Mouse (Mus musculus) 416B (cell line): Measurements from ENCODE around the gene Zdhhc14.

Source experiments
- DNase-seq: peaks from one replicate; pipeline ENCODE4 v3.0.0; 2011; ENCODE audit warnings: low read depth

Zdhhc14 gene

DNA sequence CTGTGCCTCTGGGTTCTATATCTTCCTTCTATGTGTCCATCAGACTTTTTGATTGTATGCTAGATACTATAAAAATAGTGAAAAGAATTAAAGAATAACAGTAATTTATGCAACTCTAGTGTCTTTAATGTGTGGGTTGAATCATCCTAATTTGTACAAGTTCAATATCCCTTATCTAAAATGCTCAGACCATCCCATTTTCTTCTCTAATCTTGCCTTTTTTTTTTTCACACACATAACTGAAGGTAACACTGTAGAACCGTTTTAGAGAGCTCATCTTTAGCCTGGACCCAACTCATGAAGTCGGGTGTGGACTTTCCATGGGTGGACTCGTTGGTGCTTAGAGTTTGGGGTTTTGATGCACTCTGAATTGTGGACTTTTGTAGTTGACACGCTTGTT, 12.6 kb downstream of the Zdhhc14 start:
- DNase-seq = no peak

DNA sequence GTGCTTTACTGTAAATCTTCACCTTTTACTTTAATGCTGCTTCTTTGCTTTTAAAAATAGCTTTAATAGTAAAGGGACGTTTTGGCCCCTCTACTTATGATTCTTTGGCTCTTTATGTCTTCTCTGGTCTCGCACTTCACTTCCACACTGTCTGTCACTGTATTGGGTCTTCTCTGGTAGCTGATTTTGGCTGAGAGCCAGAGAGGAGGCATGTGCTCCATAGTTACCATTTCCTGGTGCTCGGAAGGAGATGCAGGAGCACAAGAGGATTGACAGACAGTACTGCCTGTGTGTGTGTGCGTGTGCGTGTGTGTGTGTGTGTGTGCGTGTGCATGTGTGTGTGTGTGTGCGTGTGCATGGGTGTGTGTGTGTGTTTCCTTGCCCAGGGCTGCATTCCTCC, 14.2 kb downstream of the Zdhhc14 start:
- no peak for DNase-seq

- no peak for DNase-seq
These were observed 14.6 kb downstream of the Zdhhc14 start for GRCm38 (mm10) chr17:5506988-5507387.

- DNase-seq = no peak
These were observed 15.7 kb downstream of the Zdhhc14 start for GRCm38 (mm10) chr17:5508030-5508429.

DNA sequence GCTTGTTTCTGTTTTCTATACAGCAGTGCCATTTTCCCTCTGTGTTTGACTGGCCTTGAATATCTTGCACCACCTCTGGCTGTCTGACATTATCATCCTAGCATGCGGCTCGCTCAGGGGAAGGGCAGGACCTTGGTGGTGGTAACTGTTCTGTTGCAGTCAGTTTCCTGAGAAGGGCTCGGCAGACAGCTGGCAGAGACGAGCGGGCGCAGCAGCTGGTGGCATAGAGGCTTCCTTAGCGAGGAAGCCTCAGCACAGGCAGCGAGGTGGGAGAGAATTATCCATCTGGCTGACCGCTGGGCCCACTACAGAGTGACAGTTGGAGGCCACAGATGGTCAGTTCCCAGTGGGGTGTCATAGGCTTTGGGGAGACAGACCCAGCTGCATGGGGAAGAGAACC, 18.2 kb downstream of the Zdhhc14 start:
- DNase-seq = no peak

GRCm38 (mm10) chr17:5511724-5512123, 19.4 kb downstream of the Zdhhc14 start:
- DNase-seq = no peak

DNA sequence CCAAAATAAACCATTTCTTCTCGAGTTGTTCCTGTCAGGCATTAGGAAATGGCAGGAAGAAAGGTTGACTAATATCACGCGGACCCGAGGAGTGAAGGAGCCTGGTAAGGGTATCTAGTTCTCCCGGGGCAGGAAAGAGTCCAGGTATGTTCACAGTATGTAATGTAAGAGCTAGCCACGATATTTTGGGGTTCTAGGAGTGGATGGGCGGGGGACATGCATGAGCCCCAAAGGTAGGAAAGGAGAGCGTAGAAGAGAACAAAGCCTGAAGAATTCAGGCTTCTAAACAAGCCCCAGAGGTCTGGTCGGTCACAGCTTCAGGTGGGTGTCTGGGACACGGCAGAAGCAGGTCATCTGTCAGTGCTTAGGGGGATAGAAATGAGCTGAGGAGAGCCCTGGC, 27.1 kb downstream of the Zdhhc14 start:
- no peak for DNase-seq

- no peak for DNase-seq
These were observed 27.7 kb downstream of the Zdhhc14 start for GRCm38 (mm10) chr17:5519910-5520592.

DNA sequence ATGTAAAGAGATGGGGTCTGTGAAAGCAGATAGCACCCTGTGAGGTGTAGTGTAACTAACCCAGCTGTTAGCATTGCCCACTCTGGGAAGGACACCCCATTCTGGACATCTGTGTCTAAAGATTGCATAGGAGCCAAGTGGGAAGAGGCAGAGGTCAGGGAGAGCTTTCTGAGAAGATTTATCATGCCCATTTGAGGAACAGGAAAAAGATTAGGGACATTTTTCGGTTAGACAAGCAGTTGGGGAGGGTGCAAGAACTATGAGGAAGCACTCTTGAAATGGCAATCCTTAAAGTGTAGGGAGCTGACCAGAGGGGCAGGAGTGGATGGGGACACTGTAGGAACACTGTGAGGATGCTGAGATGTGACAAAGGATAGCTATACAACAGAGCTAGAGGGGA, 29.2 kb downstream of the Zdhhc14 start:
- no peak for DNase-seq

- DNase-seq = no peak
These were observed 37.2 kb downstream of the Zdhhc14 start for GRCm38 (mm10) chr17:5529552-5529951.

- DNase-seq = no peak
These were observed 40.5 kb downstream of the Zdhhc14 start for GRCm38 (mm10) chr17:5532816-5533215.

- peak; percentile 18 for DNase-seq
These were observed 43.0 kb downstream of the Zdhhc14 start for GRCm38 (mm10) chr17:5535357-5535756.

GRCm38 (mm10) chr17:5536259-5537094, 44.1 kb downstream of the Zdhhc14 start:
- no peak for DNase-seq

GRCm38 (mm10) chr17:5537095-5537575, 44.8 kb downstream of the Zdhhc14 start:
- DNase-seq = peak; percentile 2

DNA sequence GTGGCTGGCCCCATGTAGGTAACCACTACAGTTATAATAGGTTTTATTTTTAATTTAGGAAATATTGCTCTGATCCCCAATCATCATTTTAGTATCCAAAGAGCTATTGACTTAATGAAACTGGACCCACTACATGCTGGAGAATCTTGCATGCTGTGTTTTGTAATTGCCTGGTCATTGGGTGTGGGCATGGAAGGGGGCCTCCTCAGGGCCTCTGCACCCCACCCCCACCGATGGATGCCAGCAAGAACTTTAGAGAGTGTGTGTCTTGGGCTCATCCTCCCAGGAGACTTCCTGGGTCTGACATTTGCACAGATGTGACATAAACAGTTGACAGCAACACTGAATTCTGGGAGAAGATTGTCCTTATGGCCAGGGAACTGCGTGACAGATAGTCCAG, 49.8 kb downstream of the Zdhhc14 start:
- DNase-seq = no peak

DNA sequence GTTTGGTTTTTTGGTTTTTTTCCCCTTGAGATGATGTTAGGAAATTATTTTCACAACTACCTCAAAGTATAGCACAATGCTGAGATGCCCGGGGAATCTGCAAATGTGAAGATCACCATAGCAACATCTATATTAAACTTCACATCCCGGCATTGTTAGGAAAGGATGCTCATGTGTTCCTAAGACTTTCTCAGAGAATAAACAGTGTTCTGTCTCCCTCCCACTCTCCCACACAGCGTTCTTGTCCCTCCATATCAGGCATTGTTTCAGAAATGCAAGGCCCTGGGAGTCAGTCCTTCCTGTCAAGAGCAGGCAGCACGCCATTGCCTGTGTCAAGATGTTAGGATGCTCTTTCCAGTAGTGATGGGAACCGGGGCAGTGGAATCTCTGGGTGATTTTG, 51.7 kb downstream of the Zdhhc14 start:
- DNase-seq = no peak

DNA sequence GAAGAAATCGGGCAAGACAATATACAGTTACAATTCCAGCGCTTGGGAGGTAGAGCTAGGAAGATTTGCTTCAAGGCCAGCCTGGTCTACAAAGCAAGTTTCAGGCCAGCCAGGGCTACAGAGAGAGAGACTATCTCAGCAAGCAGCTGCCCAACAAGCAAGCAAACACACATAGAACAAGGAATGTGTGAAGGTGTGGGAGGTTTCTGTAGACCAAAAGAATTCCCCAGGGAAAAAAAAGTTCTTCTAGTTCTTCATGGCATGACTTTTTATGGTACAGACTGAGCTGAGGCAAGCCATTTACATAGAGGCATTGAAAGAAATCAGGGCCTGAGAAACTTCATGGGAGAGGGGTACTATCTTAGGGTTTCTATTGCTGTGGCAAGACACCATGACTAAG, 52.7 kb downstream of the Zdhhc14 start:
- no peak for DNase-seq

DNA sequence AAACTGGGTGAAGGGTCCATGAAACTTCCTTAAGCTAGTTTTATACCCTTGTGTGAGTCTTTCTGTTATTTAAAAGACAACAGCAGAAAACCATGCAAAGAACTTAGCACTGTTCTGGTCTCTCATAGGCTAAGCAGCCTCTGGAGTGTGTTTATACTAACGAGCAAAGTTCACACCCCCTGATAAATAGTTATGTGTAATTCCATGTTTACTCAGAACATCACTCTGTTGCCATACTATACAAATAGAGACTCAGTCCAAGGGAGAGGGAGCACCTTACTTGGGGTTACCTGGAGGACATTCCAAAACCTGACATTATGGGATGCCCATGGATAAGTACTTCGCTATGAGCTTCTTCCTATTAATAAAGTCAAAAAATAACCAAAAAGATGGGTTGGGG, 56.2 kb downstream of the Zdhhc14 start:
- DNase-seq = no peak

DNA sequence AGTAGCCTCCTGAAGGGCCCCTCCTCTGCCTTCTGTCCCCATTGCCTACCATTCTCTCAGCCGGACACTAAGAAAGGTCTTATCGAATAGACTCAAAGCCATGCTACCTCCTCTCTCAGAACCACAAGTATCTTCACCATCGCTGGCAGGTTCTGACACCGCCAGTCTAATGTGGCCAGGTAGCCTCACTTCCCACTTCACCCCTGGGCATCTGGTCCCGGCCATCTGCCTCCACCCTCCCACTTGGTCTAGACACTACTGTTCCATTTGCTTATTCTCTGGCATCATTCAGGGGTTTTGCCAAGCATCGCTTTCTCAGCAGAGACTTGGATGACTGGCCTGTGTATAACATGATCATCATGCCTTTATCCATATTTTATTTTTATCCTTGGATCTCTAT, 57.1 kb downstream of the Zdhhc14 start:
- no peak for DNase-seq

GRCm38 (mm10) chr17:5550444-5550843, 58.1 kb downstream of the Zdhhc14 start:
- no peak for DNase-seq

GRCm38 (mm10) chr17:5551136-5551535, 58.8 kb downstream of the Zdhhc14 start:
- no peak for DNase-seq

GRCm38 (mm10) chr17:5552036-5552760, 59.8 kb downstream of the Zdhhc14 start:
- DNase-seq = no peak

- no peak for DNase-seq
These were observed 61.2 kb downstream of the Zdhhc14 start for GRCm38 (mm10) chr17:5553556-5553955.
